Mouse (Mus musculus): ENCODE data around the gene Gstm5.

DNA sequence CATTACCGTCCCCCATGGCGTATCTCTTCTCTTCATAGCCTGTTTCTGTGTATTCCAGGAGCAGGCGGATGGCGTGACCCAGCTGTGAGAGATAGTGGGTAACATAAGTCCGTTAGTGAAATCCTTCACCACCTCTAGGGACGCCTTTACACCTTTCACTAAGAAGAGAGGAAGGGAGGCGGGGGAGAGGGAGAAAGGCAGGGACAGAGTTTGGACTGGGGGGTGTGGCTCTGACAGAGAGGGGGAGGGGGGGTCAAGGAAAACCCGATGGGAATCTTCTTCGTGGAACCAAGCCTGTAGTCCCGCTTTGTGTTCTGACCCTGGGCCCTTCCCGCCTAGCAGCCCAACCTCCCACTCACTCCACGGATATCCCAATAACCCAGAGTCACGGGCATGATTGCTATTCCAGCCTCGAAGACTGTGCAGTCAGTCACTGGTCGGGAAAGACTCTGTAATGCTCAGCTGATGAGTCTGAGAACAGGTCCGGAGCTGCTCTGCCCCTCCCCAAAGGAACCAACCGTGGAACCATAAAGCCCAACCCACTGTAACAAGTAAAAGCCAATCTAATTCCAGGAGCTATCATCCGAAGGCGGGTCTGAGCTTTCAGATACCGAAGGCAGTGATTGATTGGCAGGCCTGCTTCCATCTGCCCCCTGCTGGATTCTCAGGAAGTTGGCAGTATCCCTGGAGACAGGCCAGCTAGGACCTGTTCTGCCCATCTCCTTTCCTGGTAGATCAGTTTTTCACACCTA, 47.8 kb downstream of the Gstm5 start, which contains the start of gene Gstm6:
- no peak for TF ChIP-seq POLR2A (IDR thresholded peaks at IDR 0.05; ENCODE audit: borderline replicate concordance, extremely low read depth, insufficient read depth, insufficient read length, poor library complexity, severe bottlenecking)
- TF ChIP-seq CTCF (IDR thresholded peaks at IDR 0.05; ENCODE audit: borderline replicate concordance, extremely low read depth, insufficient read depth, insufficient read length): peak; percentile 73
